Mouse (Mus musculus) lung, postnatal 0 days (tissue): ENCODE results near the gene Themis2.

Experiments used
- CTCF ChIP-seq: IDR thresholded peaks from 2 replicates; pipeline ENCODE4 v1.5.1; 2016; ENCODE audit warnings: antibody characterized with exemption, mild to moderate bottlenecking
- EP300 ChIP-seq: IDR thresholded peaks from 2 replicates; pipeline ENCODE4 v1.6.1; 2016; ENCODE audit warnings: antibody characterized with exemption, mild to moderate bottlenecking, control low read depth

DNA sequence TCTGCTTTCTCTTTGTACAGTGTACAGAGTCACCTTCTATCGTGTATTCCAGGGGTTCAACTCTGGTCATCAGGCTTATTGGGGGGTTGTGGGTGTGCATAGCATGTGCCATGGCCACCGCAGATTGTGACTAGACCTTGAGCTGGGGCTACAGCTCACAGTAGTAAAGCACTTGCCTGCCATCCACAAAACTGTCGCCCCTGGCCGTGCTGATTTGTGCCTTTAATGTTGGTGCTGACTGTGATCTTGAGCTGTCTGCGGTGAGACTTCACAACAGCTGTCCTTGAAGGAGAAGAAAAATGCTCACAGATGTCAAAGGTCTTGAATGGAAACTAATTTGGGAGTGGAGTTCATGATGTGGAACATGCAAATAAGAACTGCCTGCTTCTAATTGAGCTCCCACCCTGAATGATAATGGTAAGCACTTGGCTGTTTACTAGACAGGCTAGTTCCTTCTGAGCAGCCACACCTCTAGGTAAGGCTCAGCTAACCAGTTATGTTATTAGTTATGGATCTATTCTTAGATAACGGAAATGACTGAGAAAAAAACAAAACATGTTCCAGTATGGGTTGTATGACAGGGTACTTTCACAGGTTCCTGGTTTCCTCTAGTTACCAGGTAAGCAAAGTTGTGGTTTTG lies 17.5 kb downstream of the Themis2 start:
- no peak for TF ChIP-seq CTCF
- TF ChIP-seq EP300: no peak
